Mouse (Mus musculus): Measurements from ENCODE around the gene Lhfpl5. TPM values are rescaled to one million over a fixed set of nuclear protein-coding genes. Genes with fewer than 3 reads are reported as not detected.

Lhfpl5 gene
- polyA plus RNA-seq, 1 experiment, result not detected

GRCm38 (mm10) chr17:28612603-28613002 is 37.2 kb downstream of the Lhfpl5 start:
- no peak for TF ChIP-seq GATA1 (IDR thresholded peaks at IDR 0.05; ENCODE audit: low read length)

GRCm38 (mm10) chr17:28613096-28613495 is 37.7 kb downstream of the Lhfpl5 start:
- TF ChIP-seq GATA1 (IDR thresholded peaks at IDR 0.05; ENCODE audit: low read length), result no peak

- no peak for TF ChIP-seq GATA1 (IDR thresholded peaks at IDR 0.05; ENCODE audit: low read length)
These were observed 39.9 kb downstream of the Lhfpl5 start for GRCm38 (mm10) chr17:28615332-28615731.

- TF ChIP-seq GATA1 (IDR thresholded peaks at IDR 0.05; ENCODE audit: low read length), result no peak
These were observed 42.2 kb downstream of the Lhfpl5 start for GRCm38 (mm10) chr17:28617636-28618035.

GRCm38 (mm10) chr17:28618124-28618523 is 42.7 kb downstream of the Lhfpl5 start:
- TF ChIP-seq GATA1 (IDR thresholded peaks at IDR 0.05; ENCODE audit: low read length), result no peak

GRCm38 (mm10) chr17:28618775-28619174 is 43.3 kb downstream of the Lhfpl5 start:
- no peak for TF ChIP-seq GATA1 (IDR thresholded peaks at IDR 0.05; ENCODE audit: low read length)

- no peak for TF ChIP-seq GATA1 (IDR thresholded peaks at IDR 0.05; ENCODE audit: low read length)
These were observed 46.2 kb downstream of the Lhfpl5 start for GRCm38 (mm10) chr17:28621381-28622299.

- no peak for TF ChIP-seq GATA1 (IDR thresholded peaks at IDR 0.05; ENCODE audit: low read length)
These were observed 46.9 kb downstream of the Lhfpl5 start, which contains the start of gene Srpk1 for GRCm38 (mm10) chr17:28622300-28622759. Gene Srpk1 (minus strand): TSS chr17:28622709.

GRCm38 (mm10) chr17:28624841-28625240 is 49.4 kb downstream of the Lhfpl5 start:
- no peak for TF ChIP-seq GATA1 (IDR thresholded peaks at IDR 0.05; ENCODE audit: low read length)

- TF ChIP-seq GATA1 (IDR thresholded peaks at IDR 0.05; ENCODE audit: low read length), result no peak
These were observed 49.9 kb downstream of the Lhfpl5 start for GRCm38 (mm10) chr17:28625327-28625726.

GRCm38 (mm10) chr17:28626937-28627336 is 51.5 kb downstream of the Lhfpl5 start:
- TF ChIP-seq GATA1 (IDR thresholded peaks at IDR 0.05; ENCODE audit: low read length), result no peak

- no peak for TF ChIP-seq GATA1 (IDR thresholded peaks at IDR 0.05; ENCODE audit: low read length)
These were observed 53.0 kb downstream of the Lhfpl5 start for GRCm38 (mm10) chr17:28628248-28629124.

- no peak for TF ChIP-seq GATA1 (IDR thresholded peaks at IDR 0.05; ENCODE audit: low read length)
These were observed 53.7 kb downstream of the Lhfpl5 start for GRCm38 (mm10) chr17:28629125-28629524.

Other genes starting within 250 kb of the Lhfpl5 start
- 5,540 and 6,446 TPM in 2 replicates for gene Rpl10a, start 247.2 kb upstream of the Lhfpl5 start, polyA plus RNA-seq (2012)
- gene Tead3, start 224.8 kb upstream of the Lhfpl5 start, polyA plus RNA-seq (2012), result 4.6 and 4.7 TPM in 2 replicates
- 0.29 and 0.31 TPM in 2 replicates for gene Tulp1, start 210.4 kb upstream of the Lhfpl5 start, polyA plus RNA-seq (2012)
- gene Fkbp5, start 58.1 kb upstream of the Lhfpl5 start, polyA plus RNA-seq (2012), result 19.5 and 28.4 TPM in 2 replicates
- gene Armc12, start 44.8 kb upstream of the Lhfpl5 start, polyA plus RNA-seq (2012), result not detected in 2 replicates
- gene Clpsl2, start 26.2 kb upstream of the Lhfpl5 start, polyA plus RNA-seq (2012), result not detected in 2 replicates
- not detected in 2 replicates for gene Clps, start 14.9 kb upstream of the Lhfpl5 start, polyA plus RNA-seq (2012)
- 46.2 and 97.6 TPM in 2 replicates for gene Srpk1, start 47.1 kb downstream of the Lhfpl5 start, polyA plus RNA-seq (2012)
- gene Slc26a8, start 114.6 kb downstream of the Lhfpl5 start, polyA plus RNA-seq (2012), result 0.05 and 0.40 TPM in 2 replicates
- gene Mapk14, start 115.7 kb downstream of the Lhfpl5 start, polyA plus RNA-seq (2012), result 62.6 and 98.9 TPM in 2 replicates
- 0.18 and 0.32 TPM in 2 replicates for gene AC170998.1, start 150.4 kb downstream of the Lhfpl5 start, polyA plus RNA-seq (2012)
- not detected in 2 replicates for gene Mapk13, start 193.7 kb downstream of the Lhfpl5 start, polyA plus RNA-seq (2012)
- gene Brpf3, start 225.4 kb downstream of the Lhfpl5 start, polyA plus RNA-seq (2012), result 25.0 and 27.6 TPM in 2 replicates